ENCODE assay signal across 14 mouse cellular contexts in the genomic region with DNA sequence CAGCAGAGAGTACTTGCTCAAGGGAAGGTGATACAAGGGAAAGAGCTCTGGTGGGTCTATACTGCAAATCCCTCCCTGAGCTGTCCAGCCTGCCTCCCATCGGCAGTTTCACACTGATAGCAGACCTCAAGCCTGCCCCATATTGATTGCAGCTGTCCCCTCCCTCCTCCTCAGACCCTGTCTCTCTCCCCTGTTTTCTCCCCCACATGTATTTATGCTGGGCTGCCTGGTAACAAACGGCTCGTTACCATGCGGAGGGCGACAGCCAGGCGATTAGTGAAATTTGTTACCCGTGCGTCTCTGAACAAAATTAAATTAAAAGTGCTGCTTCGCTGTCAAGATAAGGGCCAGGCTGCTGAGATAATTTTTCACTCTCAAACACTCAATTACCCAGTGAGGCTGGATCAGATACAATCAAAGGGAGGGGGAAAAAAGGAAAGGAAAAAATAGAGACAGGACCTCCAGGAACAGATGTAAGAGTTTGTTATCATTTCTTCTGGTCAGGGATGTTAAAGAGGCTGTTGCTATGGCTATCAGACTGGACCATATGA.
DNase-seq lines count a peak whose midpoint lies in the region; ATAC-seq and TF ChIP-seq lines count a peak whose summit lies in the region.
"Had no signal": no experiment of that assay in that cellular context is flagged by ENCODE, and none has a peak within 500 bp of the region (broad histone marks: within the 10 kb centered on the region; RNA-seq: fewer than 3 reads in every experiment).

No protein-coding gene starts in this region.

- no peaks in the 10 kb centered on the region for H3K36me3 ChIP-seq in forebrain, embryonic 12.5 days (replicated peaks)
- H3K36me3 ChIP-seq in forebrain, embryonic 11.5 days (ENCODE audit: control insufficient read depth, insufficient read depth, low read length): no peaks in the 10 kb centered on the region
- no peaks in the 10 kb centered on the region for H3K36me3 ChIP-seq in hindbrain, postnatal 0 days (ENCODE audit: insufficient read depth, low read length)
- no peaks in the 10 kb centered on the region for H3K36me3 ChIP-seq in neural tube, embryonic 13.5 days
- H3K36me3 ChIP-seq: heart, embryonic 15.5 days had no signal

- H3K9ac ChIP-seq in forebrain, embryonic 12.5 days: no peak overlapping the region
- H3K9ac ChIP-seq in forebrain, embryonic 11.5 days (ENCODE audit: low read length): no peak overlapping the region
- H3K9ac ChIP-seq in hindbrain, postnatal 0 days (replicated peaks; ENCODE audit: low read length): no peak overlapping the region
- no peak overlapping the region for H3K9ac ChIP-seq in neural tube, embryonic 13.5 days
- H3K9ac ChIP-seq: heart, embryonic 15.5 days had no signal

- no peak overlapping the region for H3K4me3 ChIP-seq in forebrain, embryonic 12.5 days (replicated peaks)
- H3K4me3 ChIP-seq in forebrain, embryonic 11.5 days (ENCODE audit: low read depth, low read length): no peak overlapping the region
- no peak overlapping the region for H3K4me3 ChIP-seq in hindbrain, postnatal 0 days (ENCODE audit: low read length)
- no peak overlapping the region for H3K4me3 ChIP-seq in neural tube, embryonic 13.5 days
- H3K4me3 ChIP-seq: heart, embryonic 15.5 days had no signal

- TF ChIP-seq CTCF in hindbrain, postnatal 0 days (IDR thresholded peaks at IDR 0.05; ENCODE audit: low read depth): no peak

- DNase-seq in forebrain, embryonic 11.5 days (ENCODE audit: low spot score): no peak
- DNase-seq in kidney, postnatal 10 days: peak; percentile 3
- no peak for DNase-seq in kidney, adult 18-20 months
- DNase-seq in hindbrain, postnatal 0 days (ENCODE audit: low spot score): no peak
- DNase-seq in B cell, adult 2 months: no peak
- no peak for DNase-seq in retina, postnatal 1 day
- DNase-seq: adrenal gland, postnatal 14 days; cerebellum, adult 9-11 months; kidney, postnatal 25 days; liver; lung, adult 2 months had no signal

- ATAC-seq in forebrain, embryonic 12.5 days (ENCODE audit: low FRiP score): peak; percentile 67
- ATAC-seq in forebrain, embryonic 11.5 days (replicated peaks; ENCODE audit: low FRiP score): no peak; the same call in 1 of the 2 replicates
- 0 out of 2 replicates have a peak, but pooled peaks have one; percentile 24 for ATAC-seq in hindbrain, postnatal 0 days
- peak; percentile 72; the same call in 1 of the 2 replicates for ATAC-seq in neural tube, embryonic 13.5 days (ENCODE audit: low read depth)

- no peak overlapping the region for H3K4me2 ChIP-seq in forebrain, embryonic 12.5 days
- H3K4me2 ChIP-seq in forebrain, embryonic 11.5 days (ENCODE audit: low read depth, low read length, severe bottlenecking): no peak overlapping the region
- H3K4me2 ChIP-seq in hindbrain, postnatal 0 days (ENCODE audit: low read depth, low read length): no peak overlapping the region
- H3K4me2 ChIP-seq in neural tube, embryonic 13.5 days: no peak overlapping the region
- H3K4me2 ChIP-seq: heart, embryonic 15.5 days had no signal

- no peak overlapping the region for H3K27ac ChIP-seq in forebrain, embryonic 12.5 days
- H3K27ac ChIP-seq in forebrain, embryonic 11.5 days (ENCODE audit: low read depth, low read length): no peak overlapping the region
- H3K27ac ChIP-seq in hindbrain, postnatal 0 days: no peak overlapping the region
- H3K27ac ChIP-seq in neural tube, embryonic 13.5 days (replicated peaks): 0 out of 2 replicates have a peak overlapping the region, but pooled peaks have one; percentile 13
- H3K27ac ChIP-seq: heart, embryonic 15.5 days had no signal

- H3K4me1 ChIP-seq in forebrain, embryonic 12.5 days: 0 out of 2 replicates have a peak, but pooled peaks cover 2% of the 10 kb centered on the region
- H3K4me1 ChIP-seq in forebrain, embryonic 11.5 days (replicated peaks; ENCODE audit: control insufficient read depth, insufficient read depth, low read length): no peaks in the 10 kb centered on the region
- no peaks in the 10 kb centered on the region for H3K4me1 ChIP-seq in hindbrain, postnatal 0 days (ENCODE audit: insufficient read depth, low read length)
- peaks cover 9% of the 10 kb centered on the region for H3K4me1 ChIP-seq in neural tube, embryonic 13.5 days (replicated peaks)
- H3K4me1 ChIP-seq: heart, embryonic 15.5 days had no signal

- WGBS in forebrain, embryonic 12.5 days: 39% methylated on average over 9 of the region's 9 CpGs
- 53% methylated on average over 9 of the region's 9 CpGs for WGBS in forebrain, embryonic 11.5 days
- WGBS in hindbrain, postnatal 0 days: 45% methylated on average over 9 of the region's 9 CpGs
- WGBS in neural tube, embryonic 13.5 days: 39% methylated on average over 9 of the region's 9 CpGs

- no peaks in the 10 kb centered on the region; the same call in 1 of the 2 replicates for H3K9me3 ChIP-seq in forebrain, embryonic 12.5 days
- H3K9me3 ChIP-seq in forebrain, embryonic 11.5 days (ENCODE audit: control insufficient read depth, low read length): no peaks in the 10 kb centered on the region
- no peaks in the 10 kb centered on the region for H3K9me3 ChIP-seq in hindbrain, postnatal 0 days (ENCODE audit: low read length)
- no peaks in the 10 kb centered on the region for H3K9me3 ChIP-seq in neural tube, embryonic 13.5 days
- H3K9me3 ChIP-seq: heart, embryonic 15.5 days had no signal

- H3K27me3 ChIP-seq in forebrain, embryonic 12.5 days: peaks cover 17% of the 10 kb centered on the region
- peaks cover 6% of the 10 kb centered on the region; the same call in 1 of the 2 replicates for H3K27me3 ChIP-seq in forebrain, embryonic 11.5 days (ENCODE audit: control insufficient read depth, insufficient read depth, low read length)
- H3K27me3 ChIP-seq in hindbrain, postnatal 0 days (ENCODE audit: insufficient read depth, low read length): no peaks in the 10 kb centered on the region
- H3K27me3 ChIP-seq in neural tube, embryonic 13.5 days: peaks cover 6% of the 10 kb centered on the region; the same call in 1 of the 2 replicates
- H3K27me3 ChIP-seq: heart, embryonic 15.5 days had no signal
